Mouse (Mus musculus) spleen, postnatal 36 days (tissue): ENCODE measurements at regions not wholly inside any gene's neighbourhood (a gene's known extent, or its start where the extent isn't known, plus 50 kb on each side); places are given as distances from the start of the nearest gene placed in this dataset.

Source experiments
- DNase-seq, 2 experiments: peaks; one replicate each; pipeline ENCODE4 v3.0.0; 2022; ENCODE audit warnings: low spot score in 2 of 2, mixed read lengths in 1 of 2

GRCm38 (mm10) chr10:19412926-19413325 lies 56.6 kb downstream of the Olig3 start:
- DNase-seq, result no peak

DNA sequence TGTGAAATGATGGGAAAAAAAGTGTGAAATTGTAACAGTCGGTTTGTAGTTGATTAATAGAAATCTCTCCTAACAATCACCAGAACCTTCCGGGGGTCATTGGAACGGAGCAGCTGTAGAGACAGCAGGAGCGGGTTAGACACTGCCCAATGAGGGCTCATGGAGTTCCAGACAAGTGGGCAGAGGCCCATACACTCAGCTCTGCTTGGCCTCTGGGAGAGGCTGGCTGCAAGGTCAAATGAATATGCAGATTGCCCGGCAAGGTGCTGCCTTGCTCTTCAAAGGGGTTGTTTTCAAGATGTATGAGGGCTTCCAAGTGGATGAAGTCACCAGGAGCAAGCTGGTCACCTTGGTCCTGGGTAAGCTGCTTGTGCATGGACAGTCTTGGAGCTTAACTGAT lies 57.6 kb downstream of the Olig3 start:
- no peak for DNase-seq

DNA sequence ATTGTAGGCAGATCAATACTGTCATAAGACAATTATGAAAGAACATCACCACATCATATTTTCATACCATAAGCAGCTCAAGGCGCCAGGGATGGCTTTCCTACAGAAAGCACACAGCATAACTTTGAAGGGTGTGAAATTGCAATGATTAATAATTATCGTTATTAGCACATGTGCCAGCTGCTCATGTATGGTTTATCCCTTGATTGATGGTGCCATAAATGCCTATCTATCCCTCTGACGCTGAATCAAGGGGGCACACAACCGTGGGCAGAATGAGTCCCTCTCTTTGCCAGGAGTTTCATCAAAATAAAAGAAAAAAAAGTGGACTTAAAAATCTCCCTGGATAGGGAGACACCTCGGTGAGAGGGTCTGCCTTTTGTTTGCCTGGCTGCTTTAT lies 58.5 kb downstream of the Olig3 start:
- no peak for DNase-seq

GRCm38 (mm10) chr10:19424030-19424429 lies 67.7 kb downstream of the Olig3 start:
- DNase-seq, result no peak

DNA sequence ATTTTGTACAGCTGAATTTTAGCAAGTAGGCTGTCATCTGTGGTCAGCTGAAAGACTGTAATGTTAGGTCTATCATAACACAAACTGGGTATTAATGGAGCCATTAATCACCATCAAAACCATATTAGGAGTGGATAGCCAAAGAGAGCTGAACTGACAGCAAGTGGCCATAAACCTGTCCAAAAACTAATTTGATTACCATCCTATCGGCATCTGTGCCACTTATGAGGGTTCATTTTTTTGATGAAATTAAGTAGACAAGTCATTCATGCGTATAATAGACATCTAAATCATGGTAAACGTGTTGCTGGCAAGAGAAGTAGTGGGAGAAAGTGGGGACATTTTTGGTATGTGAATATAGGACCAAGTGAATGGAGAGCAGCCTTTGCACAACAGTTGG lies 68.6 kb downstream of the Olig3 start:
- no peak for DNase-seq

DNA sequence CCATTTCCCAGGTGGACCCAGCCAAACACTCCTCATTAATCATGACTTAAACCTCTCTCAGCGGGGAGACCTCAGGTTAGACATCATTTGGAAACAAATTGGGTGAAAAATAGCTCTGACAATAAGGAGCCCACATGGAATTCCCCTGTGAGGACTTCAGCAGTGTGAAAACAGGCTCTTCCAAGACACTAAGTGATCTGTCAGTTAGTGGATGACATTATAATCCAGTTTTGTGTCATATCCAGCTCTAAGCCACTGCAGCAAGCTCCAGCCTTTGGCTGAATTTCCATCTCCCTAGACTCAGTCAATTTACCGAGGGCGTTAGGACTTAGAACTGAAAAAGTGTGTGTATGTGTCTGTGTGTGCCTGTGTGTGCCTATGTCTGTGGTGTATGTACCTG lies 70.5 kb downstream of the Olig3 start:
- no peak for DNase-seq

- DNase-seq, result no peak
These were observed 76.2 kb downstream of the Olig3 start for GRCm38 (mm10) chr10:19432515-19432914.

- DNase-seq, result no peak
These were observed 78.3 kb downstream of the Olig3 start for GRCm38 (mm10) chr10:19434661-19435060.

DNA sequence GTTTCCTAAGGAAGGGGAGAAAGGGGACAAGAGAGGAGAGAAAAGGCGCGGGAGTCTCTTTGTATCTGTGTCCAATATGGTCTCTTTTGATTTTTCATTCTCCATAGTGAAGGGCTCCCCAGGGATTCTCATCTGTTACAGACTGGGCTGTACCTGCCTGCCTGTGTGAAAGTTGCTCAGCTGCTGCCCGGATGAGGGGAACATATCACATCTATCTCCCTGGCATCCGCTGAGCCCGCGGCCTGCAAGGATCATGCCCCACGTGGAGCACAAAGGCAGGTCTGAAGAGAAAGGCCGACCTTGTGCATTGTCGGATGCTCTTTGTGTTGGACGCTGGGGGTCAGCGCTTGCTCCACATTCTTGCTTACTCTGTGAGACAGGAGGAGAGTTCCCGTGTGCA lies 85.5 kb downstream of the Olig3 start:
- DNase-seq, result no peak

GRCm38 (mm10) chr10:19443516-19443915 lies 87.2 kb downstream of the Olig3 start:
- DNase-seq, result no peak

DNA sequence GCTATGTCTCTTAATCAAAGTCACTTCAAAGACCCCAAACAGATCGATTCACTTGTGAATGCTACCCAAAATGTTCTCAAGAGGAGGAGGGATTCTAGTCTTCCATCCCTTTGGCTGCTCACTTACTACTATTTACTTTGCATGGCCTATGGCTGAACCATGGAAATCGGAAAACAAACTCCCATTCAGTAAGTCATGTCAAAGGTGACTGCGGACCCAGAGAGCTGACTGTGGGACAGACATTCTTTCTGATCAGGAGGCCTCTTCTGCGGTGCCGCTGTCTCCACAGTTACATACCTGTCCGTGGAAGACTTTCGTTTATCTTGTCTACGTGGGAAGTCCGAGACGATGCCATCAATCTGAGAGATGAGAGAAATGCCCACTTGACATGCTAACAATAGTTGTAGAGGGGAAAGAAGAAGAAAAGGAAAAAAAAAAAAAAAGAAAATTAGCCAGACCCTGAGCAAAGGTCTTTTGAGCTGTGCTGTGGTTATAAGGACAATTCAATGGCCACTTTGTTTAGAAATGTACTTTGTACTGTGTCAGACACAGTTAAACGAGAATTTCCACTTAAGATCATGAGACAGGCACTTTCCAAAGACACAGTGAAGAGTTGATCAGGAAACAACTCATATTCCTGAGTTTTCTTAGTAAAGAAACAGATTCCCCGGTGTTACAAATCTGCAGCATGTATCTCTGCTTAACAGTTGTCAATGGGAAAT lies 92.7 kb downstream of the Olig3 start:
- no peak for DNase-seq

DNA sequence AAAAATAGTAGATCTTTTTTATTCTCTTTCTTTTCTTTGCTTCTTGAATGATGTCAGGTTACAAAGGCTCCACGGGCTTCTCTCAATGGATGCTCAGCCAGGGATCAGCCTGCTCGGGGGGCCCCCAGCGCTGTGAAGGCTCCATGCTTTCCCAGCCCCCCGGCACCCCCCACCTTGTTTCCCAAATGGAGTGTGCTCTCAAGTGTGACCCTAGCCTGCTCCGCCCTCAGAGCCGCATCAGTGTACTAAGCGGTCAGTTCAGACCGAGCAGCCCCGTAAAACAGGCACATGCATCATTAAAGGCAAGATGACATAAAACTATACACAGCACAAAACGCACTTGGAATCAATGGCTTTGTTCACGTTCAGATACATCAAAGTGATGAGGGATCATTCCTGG lies 102.7 kb downstream of the Olig3 start:
- no peak for DNase-seq

- DNase-seq, result no peak
These were observed 103.4 kb downstream of the Olig3 start for GRCm38 (mm10) chr10:19459709-19460108.

- DNase-seq, result no peak
These were observed 103.8 kb downstream of the Olig3 start for GRCm38 (mm10) chr10:19460164-19460563.

DNA sequence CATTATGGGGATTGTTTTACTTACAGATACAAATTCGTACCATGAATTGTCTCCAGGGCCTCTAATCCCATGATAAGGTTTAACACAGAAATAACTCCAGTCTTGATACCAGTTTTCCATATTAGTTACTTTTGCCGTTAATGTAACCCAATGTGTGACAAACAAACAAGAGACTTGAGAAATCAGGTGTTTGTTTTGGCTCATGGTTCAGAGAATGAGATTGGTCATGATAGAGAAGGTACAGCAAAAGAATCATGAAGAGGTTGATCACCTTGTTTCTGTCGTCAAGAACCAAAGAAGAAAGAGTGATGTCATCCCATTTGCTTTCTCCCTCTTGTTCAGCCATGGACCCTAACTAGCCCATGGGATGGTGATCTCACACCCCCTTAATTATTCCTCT lies 107.5 kb downstream of the Olig3 start:
- DNase-seq, result no peak

DNA sequence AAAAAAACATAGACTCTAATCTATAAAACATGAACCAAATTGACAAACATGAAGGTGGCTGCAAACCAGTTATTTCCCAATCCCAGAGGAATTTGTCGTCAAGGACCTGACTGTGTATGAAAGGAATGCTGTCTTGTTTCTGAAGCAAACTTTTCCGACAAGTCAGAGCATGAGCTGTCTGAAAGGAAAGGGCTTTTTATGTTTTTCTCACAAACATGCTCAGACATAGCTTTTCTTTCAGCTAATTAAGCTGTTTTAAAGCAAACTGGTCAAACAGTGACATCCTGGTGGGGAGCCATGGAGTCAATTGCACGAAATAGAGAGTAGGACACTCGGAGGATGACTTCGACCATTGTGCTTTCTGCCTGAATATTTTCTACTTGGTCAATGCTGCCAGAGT lies 108.2 kb downstream of the Olig3 start:
- DNase-seq, result no peak

DNA sequence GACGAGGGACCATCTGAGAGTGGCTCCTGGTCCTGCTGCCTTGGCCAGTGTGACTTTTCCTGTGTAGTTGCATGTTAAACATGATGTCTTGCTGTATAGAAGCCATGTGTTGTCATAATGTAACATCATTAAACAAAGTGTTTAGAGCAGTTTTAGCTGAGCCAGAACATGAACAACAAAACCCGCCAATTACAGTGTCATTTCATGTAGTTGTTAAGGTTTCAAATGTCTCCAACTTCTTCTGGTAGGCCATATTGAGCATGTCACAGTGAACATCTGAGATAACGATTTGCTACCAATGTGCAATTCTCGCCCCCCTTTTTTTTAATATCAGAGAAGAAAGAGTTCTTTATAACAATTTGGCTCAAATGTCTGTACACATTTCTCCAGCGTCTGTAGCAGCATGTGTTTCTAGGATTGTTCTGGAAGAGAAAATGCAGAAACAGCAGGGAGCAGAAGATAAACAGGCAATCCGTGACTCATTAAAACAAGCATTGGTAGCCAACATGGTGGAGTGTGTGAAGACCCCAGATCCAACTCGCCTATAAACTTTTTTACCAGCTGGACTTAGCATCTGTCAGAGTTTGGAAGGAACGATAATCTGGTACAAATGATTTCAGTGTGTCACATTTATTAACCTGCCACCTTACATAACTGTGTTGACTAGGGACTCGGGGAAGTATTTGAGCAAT lies 115.2 kb downstream of the Olig3 start:
- no peak for DNase-seq

GRCm38 (mm10) chr10:19472066-19472465 lies 115.7 kb downstream of the Olig3 start:
- DNase-seq, result no peak

DNA sequence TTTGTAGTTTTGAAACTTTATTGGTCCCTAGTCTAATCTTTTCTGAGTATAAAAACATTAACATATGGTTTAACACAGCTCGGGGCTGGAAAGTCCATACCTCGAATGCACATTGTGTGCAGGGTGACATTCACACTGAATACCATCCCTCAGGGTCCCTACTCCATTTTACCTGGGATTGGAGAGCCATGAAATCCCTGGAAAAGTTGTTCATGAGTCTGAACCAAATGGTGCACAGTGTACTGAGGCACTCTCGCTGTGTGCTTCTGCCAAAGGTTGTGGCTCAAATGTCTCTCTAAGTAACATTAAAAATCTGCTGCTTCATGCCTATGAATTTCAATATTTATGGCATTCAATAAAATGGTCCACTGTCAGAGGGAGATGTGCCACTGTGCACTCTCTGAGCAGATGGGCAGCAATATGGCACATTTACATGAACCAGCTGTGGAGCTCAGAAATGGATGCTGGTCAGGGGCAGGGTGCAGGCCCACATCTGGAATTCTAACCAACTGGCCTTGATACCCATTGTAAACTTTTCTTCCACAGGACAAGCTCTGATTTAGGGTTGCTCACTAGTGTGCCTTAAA lies 116.7 kb downstream of the Olig3 start:
- DNase-seq, result no peak

DNA sequence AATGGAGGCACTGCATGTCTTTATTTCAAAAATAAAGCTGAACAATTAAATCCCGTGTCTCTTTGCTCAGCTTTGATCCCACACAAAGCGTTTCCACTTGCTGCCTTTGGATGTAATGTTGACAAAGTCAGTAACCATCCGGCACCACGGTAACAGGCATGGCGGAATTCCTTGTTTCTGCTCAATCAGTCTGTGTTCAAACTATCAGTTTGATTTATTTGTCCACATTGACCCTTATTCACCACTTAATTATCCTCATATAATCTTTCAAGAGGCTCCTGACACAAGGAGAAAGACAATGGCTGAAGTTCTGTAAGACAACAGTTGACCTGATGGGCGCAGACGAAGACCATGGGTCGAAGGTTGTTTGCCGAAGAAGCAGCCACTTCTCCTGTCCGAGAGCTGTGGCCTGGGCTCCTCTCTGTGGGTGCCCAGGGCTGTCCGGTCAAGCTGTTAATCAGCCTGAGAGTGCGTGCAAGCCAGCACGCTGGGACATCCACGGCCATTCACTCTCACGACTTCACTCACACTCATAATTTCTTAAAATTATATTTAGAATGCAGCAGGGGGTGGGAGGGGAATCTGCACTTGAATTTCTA lies 106.1 kb upstream of the Ifngr1 start:
- no peak for DNase-seq

DNA sequence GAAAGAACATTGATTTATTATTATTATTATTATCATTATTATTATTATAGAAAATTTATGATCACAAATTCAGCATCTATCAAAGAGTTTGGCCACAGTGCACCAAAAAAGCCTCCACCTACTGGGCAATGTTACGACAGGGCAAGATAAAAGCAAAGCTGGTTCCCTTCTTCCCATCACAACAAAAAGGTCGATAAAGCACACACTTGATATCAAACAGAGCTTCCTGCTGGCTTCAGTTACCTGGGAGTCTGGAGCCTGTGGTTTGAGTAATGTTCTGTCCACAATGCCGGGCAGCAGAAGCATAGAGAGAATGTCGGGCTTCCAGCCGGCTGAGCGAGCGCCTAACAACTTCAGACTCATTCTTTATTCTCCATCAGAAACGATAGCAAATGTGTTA lies 101.2 kb upstream of the Ifngr1 start:
- DNase-seq, result no peak

DNA sequence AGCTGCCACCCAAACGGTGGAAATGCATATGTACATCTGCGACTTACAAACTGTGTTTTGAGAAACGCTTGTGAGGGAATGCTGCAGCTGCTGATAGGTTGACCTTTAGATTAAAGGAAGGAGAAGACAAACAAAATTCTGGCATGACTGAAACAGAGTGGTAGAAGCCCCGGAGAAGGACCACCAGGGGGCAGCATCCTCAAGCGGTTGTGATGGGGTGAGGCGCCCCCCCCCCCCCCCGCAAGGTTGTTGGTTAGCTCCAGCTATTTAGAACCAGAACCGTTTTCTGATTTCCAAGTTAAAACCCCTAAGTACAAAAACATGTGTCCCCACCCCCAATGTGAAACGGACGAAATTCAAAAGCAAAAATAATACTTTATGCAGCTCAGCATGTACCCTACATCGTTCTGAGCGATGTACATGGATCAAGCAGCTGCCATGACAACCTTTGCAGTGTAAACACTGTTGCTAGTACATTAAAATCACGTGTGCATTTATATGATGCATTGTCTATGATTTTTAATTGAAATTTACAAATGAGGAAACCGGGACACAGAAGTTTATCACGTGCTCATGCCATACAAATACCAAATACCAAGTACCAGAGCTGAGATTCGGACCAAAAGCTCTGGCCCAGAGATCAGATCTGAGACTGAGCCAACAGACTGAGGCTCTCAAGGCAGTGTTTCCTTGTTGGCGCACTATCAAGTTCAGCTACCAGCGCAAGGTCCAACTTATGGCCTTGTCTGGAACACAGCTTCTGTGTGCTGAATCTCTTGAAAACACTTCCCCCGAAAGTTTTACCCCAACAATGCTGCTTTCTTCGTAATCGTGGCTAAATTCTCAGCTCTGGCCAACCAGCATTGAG lies 100.0 kb upstream of the Ifngr1 start:
- peak; percentile 58 to 67 for DNase-seq
